Mouse (Mus musculus): ENCODE results near the gene Pla2g16.

Gene Pla2g16

DNA sequence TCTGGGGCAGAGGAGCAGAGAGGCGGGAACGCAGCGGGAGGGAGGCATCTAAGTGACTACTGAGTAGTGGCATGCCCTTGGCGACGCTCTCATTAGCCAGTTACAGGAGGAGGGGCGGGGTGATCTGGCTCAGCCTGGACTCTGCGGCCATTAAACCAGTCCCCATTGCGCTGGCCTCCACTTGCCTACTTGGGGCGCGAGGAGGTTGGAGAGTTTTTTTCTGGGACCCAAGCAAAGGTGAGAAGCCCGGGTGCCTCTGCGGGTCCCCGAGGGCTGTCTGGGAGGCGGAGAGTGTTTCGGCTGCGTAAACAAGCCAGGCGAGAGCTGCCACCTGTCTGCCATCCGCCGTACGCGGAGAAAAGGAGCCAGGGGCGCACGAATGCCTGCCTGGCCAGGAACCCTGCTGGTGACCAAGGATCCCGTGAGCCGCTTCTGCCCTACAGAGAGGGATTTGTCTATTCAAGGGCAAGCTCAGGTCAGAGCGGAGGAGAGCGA, at the start of gene Pla2g16:
TSS of gene Pla2g16 (plus strand) at position 132 of the 495 bp plus-strand sequence.
- in situ Hi-C loops (cut with MboI, MseI): no loop called here

DNA sequence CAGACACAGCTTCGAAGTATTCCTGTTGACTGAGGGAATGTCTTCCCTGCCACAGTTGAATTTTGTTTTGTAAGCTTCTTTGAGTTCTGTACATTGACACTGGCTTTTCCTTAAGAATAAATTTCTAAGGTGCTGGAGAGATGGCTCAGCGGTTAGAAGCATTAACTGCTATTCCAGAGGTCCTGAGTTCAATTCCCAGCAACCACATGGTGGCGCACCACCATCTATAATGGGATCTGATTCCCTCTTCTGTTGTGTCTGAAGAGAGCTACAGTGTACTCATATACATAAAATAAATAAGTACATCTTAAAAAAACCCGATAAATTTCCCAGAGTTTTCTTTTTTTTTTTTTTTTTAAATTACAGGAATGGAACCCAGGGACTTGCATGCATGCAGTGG, 49.2 kb upstream of the Pla2g16 start:
- in situ Hi-C loops (cut with MboI, MseI): loop anchor here (25.0 kb wide), 1 partner anchor 504 kb away; no protein-coding TSS in a partner anchor

DNA sequence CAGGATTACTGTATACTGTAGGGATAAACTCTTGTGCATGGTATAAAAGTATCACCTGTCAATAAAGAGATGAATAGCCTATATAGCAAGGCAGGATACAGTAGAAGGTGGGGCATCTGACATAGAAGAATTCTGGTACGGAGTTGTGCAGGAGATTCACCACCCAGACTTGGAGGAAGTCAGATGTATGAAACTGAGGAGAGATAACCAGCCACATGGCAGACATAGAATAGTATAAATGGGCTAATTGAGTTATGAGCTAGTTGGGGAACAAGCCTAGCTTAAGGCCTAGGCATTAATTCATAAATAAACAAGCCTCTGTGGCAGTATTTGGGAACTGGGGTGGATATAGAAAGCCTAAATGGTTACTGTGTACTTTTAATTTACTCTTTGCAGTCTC, 40.8 kb upstream of the Pla2g16 start:
- in situ Hi-C loops (cut with MboI, MseI): loop anchor here (25.0 kb wide), 1 partner anchor 496 kb away; no protein-coding TSS in a partner anchor

DNA sequence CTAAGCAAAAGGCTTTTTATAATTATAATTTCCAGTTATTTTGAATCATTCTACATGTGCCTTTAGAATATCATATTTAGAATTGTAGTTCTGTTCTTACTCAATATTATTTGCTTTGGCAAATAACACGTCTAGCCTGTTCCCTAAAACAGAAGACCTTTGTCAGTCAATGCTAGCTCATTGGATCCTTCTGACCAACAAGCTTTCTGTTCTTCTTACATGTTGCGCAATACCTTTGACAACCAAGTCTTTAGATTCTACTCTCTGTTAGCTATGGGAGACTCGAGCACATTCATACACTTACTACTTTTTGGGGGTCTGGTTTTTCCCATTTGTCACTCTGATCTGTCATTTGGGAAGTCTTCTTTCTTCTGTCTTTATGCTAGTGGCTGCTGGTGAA, 35.6 kb upstream of the Pla2g16 start:
- in situ Hi-C loops (cut with MboI, MseI): loop anchor here (5.0 to 25.0 kb wide), 2 partner anchors 81 to 491 kb away; no protein-coding TSS in a partner anchor

DNA sequence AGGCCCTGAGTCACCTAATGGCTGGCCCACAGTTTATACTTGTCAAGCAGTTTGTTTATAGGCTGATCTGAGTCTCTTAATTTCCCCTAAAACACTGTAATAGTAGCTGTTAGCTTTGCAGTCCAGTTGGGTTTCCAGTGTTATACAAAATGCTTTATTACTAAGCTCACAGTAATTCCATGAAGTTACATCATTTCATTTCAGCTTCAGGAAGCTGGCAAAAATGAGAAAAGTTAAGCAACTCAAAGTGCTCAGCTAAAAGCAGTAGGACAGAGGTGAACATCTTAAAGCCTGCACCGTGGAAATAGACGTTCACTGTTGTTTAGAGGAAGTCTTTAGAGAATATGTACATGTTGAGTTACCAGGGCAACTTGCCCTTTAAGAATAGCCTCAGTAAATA, 34.4 kb upstream of the Pla2g16 start:
- in situ Hi-C loops (cut with MboI, MseI): loop anchor here (5.0 to 25.0 kb wide), 2 partner anchors 79 to 489 kb away; no protein-coding TSS in a partner anchor

DNA sequence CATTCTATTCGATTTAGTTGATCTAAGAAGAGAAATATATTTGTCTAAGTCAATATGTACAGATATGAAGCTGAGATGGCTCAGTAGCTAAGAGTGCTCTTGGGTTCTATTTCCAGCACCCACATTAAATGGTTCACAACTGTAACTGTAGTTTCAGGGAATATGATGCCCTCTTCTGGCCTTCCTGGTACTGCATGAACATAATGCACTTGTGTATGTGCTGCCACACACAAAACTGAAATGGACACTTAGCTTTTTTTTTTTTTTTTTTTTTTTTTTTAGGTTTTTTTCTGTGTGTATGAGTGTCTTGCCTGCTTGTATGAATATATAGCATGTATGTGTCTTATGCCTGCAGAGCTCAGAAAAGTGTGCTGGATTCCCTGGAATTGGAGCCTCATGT, 34.0 kb upstream of the Pla2g16 start:
- in situ Hi-C loops (cut with MboI, MseI): loop anchor here (5.0 to 25.0 kb wide), 2 partner anchors 79 to 489 kb away; no protein-coding TSS in a partner anchor

DNA sequence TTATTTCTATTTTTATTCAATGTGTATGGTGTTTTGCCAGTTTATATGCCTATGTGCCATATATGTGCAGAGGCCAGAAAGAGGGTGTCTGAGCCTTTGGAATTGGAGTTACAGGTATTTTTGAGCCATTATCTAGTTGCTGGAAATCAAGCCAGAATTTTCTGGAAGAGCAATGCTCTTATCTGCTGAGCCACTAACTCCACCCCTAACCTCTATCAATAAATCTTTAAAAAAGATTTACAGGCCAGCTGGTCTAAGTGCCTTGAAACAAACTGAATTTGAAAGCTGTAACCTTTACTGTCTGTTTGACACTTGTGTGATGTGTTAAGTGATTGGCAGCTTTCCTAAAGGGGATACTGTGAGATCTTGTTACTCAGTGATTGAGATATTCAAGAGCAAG, 33.5 kb upstream of the Pla2g16 start:
- in situ Hi-C loops (cut with MboI, MseI): loop anchor here (5.0 to 25.0 kb wide), 2 partner anchors 79 to 489 kb away; no protein-coding TSS in a partner anchor

DNA sequence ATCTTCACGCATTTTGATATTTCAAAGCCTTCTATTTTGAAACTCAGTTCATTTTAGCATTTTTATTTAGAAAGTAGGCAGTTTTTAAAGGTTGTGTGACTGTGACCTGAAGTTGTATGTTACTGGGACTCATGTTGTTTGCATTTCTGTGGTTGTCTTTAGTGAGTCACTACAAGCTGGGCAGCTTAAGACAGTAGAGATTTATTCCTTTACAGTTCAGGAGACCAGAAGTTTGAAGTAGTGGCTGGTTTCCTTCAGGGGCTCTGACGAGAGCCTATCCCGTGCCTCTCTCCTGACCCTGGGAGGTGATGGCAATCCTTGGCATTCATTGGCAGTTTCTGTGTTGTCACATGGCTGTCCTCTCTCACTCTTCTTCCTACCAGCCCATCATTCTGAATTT, 32.4 kb upstream of the Pla2g16 start:
- in situ Hi-C loops (cut with MboI, MseI): loop anchor here (5.0 to 25.0 kb wide), 2 partner anchors 77 to 487 kb away; no protein-coding TSS in a partner anchor

DNA sequence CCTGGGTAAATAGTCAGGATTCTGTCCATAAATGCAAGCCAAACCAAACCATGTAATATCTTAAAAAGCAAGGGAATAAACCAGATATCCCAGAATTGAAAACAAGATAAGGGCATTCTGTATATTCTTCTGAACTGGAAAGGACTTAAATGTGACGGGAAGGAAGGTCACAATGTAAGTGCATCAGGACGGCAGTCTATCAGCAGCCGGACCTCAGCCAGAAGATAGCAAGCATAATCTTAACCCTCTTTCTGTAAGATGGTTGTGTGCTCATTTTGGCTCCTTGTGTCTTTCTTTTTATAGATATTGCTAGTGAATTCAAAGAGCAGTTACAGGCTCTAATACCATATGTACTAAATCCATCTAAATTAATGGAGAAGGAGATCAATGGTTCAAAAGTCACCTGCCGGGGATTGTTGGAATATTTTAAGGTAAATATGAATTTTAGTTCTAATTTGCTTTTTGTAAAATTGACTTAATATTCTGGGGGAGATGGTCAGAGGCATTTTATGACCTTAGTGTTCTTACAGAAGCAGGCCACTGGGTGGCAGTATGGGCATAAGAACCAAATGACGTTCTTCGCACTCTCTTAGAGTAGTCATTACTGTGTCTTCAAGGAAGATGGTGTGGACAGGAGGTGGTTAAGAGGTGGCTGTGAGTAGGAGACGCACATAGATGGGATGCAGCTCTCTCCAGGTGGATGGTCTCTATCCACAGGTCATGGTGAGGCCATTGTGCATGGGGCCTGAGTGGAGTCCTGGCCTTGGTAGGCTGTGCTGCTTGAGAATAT, 28.4 kb upstream of the Pla2g16 start:
- in situ Hi-C loops (cut with MboI, MseI): no loop called here

DNA sequence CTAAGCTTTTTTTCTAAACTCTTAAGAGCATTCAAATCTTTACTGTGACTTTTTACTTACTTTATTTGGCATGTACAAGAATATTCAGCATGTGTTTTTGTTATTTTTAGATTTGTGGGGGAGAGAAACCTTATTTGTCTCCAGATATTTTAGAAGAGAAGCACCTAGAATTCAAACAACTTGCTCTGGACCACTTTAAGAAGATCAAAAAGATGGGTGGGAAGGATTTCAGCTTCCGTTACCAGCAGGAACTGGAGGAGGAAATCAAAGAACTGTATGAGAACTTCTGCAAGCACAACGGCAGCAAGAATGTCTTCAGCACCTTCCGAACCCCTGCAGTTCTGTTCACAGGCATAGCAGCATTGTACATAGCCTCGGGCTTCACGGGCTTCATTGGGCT, 25.4 kb upstream of the Pla2g16 start:
- in situ Hi-C loops (cut with MboI, MseI): no loop called here

DNA sequence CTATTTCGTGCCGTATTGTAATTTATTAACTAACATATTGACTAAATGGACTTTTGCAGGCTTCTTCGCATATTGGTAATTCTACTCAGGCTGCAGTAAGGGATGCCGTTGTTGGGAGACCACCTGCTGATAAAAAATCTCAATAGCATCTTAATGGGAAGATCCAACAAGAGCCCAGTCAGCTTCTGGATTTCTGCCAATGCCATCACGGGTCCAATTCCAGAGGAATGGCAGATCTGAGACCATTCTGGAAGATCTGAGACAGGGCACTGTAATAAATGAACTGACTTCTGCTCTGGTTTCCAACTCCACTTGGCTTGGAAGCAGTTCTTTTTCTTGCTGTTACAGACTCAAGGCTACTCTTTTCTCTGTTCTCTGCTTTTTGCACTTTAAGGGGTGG, 23.4 kb upstream of the Pla2g16 start:
- in situ Hi-C loops (cut with MboI, MseI): no loop called here

DNA sequence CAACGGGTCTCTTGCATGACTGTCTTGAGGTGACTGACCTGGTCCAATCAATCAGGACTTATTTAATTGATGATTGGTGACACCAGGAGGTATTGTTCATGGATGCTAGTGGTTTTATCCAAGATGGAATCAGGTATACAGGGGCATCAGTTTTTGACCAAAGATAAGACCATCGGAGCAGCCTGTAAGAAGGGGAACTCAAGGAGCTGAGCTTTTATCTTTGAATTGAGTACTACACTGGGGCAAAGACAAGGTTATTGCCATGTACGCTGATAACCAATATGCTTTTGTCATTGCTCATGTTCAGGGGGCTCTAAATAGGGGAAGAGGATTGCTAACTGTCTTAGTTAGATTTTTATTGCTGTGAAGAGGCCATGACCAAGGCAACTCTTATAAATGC, 8.3 kb upstream of the Pla2g16 start:
- in situ Hi-C loops (cut with MboI, MseI): no loop called here

DNA sequence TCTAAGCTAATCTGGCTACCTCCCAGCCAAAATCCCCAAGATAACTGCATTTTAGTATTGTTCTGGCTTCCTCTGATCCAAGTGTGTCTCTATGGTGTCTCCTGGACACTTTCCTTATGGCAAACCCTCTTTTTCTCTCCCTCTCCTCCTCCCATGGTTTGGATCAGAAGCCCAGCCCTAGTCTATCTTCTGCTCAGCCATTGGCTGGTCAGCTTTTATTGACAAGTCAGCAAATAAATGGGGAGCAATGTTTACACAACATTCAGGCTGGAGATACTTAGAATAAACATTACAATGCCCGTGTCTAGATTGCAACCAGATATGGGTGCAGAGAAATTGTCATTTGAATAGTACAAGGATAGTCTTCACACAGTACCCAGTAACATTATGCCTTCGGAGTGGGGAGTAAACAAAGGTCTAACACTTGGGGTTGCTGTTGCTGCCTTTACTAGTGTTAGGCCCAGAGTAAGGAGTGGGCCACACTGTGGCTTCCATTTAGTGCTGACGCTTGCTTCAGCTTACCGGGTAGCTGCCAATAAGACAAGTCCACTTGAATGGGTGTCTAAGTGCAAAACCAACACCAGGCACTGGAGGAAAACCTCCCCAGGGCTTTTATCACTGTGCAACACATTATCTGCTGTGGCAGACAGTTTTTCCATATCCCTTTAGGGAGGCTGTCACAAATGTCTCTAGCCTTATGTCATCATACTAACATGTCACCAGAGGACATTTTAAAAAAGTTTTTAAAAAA, 5.5 kb upstream of the Pla2g16 start:
- in situ Hi-C loops (cut with MboI, MseI): no loop called here

DNA sequence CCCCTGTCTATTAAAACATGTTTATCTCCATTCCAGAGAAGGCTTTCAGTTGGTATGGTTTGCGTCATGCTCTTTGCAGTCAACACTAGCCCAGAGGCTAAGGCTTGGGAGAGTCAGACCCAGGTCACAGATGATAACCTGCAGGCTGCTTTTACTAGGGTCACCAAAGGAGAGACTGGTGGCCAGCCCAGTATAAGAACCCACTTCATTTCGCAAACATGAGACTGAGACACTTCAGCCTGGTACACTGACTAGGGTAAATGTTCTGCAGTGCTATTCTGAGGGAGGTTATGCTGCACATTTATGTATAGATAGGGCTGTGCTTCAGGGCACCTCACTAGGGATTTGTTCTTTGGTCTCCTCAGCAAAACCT, 5.0 kb upstream of the Pla2g16 start:
- in situ Hi-C loops (cut with MboI, MseI): no loop called here

DNA sequence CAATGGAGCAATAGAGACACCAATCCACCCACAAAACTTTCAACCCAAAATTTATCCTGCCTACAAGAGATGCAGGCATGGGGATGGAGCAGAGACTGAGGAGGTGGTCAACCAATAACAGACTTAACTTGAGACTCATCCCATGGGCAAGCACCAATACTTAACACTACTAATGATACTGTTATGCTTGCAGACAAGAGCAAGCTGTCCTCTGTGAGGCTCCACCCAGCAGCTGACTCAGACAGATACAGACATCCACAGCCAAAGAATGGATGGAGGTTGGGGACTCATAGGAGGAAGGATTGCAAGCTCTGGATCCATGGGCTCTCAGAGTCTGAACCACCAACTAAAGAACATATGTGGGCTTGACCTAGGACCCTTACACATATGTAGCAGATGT, 3.8 kb upstream of the Pla2g16 start:
- in situ Hi-C loops (cut with MboI, MseI): no loop called here

DNA sequence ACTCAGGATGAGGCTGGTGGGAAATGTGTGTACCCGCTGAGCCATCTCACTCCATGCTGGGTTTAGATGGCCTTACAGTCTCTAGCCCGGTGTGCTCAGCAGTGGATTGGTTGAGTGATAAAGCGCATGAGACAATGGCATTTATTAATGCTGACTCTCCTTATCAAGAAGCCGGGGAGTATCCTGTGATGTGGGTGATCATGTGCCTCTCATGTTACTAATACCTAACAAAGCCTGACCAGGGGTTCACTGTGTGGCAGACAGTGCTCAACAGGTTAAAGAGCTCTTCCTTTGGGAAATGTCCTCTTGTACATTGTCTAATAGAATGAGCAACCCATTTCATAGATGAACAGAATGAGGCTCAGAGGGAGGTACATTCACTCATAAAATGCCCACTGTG, 2.4 kb upstream of the Pla2g16 start:
- in situ Hi-C loops (cut with MboI, MseI): no loop called here

DNA sequence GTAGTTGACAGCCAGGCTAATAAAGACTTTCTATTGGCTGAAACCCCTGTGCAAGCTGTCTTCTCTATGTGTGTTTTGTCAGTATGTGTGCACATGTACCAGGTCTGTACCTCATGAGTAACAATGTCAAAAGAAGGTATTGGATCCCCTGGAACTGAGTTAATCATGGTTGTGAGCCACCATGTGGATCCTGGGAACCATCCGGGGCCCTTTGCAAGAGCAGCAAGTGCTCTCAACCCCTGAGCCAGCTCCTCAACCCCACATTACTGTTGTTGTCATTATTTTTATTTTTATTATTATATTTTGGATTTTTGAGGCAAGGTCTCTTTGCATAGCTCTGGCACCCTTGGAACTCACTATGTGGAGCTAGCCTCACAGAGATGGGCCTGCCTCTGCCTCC, 618 bp upstream of the Pla2g16 start:
- in situ Hi-C loops (cut with MboI, MseI): no loop called here

DNA sequence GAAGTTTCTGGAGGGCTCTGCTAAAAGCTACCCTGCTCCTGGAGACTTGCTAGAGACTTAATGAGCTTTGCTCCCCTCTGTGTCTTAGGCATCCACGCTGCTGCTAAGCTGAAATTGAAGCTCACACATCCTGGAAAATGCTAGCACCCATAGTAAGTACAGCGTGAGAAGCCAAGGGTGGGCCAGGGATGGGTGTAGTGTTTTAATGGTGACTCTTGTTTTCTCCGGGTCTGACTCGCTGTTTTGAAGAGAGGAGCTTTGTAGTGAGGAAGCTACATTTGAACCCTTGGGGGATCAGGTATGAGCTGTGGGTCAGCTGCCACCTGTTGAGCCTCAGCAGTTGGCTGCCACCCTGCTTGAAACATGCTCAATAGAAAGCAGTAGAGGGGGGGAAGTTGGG, 585 bp downstream of the Pla2g16 start:
- in situ Hi-C loops (cut with MboI, MseI): no loop called here

DNA sequence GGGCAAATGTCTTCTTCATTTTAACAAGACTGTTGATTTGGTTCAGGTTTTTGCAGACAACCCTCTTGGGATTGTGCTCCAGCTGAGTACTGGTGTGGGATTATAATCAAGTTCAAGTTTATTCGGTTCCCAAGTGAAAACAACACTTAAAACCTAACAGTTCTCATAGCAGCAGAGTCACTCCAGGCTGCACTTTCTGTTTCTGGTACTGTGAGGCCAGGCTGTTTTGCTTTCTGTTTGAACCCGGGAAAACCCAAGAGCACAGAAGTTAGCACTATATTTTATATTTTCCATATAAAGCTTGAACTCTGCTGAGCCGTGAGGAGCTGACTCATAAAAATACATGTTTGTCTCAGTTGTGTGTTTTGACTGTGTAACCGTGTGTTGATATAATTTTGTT, 1.4 kb downstream of the Pla2g16 start:
- in situ Hi-C loops (cut with MboI, MseI): no loop called here

DNA sequence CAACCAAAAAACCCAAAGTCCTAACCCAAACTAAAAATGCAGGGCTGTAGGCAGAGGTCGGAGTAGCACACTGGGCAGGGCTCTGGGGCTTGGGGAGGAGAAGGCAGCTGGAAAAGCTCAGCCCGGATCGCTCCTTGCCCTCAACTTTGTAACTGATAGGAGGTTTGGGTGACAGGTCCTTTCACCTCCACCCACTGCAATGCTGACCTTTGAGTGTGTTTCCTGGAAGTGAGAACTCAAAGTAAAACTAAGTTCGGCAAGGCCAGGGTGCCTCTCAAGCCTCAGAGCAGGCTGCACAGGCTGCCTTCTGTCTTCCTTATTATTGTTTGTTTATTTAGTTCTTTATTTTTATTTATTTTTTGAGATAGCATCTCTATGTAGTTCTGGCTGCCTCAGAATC, 2.7 kb downstream of the Pla2g16 start:
- in situ Hi-C loops (cut with MboI, MseI): no loop called here

DNA sequence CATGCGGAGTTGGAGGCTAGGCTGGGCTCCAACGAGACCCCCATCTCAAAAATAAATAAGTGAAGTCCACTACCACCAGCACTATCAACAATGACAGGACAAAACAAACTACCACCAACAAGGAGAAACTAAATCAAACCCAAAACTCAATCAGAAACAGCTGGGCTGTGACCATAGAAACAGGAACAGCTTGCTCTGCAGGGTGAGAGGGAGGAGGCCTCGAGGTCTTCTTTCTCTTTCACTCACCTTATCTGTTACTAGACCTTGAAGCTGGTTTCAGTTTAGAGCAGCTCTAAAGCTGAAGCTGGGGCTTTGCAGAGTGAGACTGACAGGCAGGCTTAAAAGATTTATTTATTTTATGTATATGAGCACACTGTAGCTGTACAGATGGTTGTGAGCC, 4.2 kb downstream of the Pla2g16 start:
- in situ Hi-C loops (cut with MboI, MseI): no loop called here

DNA sequence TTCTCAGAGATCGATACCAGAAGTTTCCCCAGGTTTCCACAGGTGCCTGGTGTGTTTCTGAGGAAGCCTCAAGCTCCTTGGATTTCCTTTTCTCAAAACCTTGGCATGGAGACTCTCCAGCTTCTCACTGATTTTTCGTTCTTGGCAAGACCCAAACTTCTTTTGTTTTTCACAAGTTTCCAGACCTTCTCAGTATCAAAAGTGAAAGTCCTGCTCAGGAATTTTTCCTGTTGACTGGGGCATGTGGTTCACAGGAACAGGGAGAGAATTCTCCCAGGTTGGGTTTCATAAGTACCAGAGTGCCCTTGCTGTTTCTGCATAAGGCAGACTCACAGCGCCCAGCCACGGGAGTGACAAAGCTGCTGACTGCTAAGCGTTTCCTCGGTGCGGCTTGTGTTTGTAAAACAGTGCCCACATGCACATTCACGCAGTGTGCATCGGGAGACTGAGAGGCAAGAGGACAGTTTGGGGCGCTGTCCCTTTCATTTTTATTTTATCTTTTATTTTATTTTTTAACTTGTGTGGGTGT, 5.4 kb downstream of the Pla2g16 start:
- in situ Hi-C loops (cut with MboI, MseI): no loop called here

Data from T-helper 1 cell (primary cell).